Mouse (Mus musculus) lung, adult 2 months (tissue): ENCODE results near the gene Snx29.

Experiments used
- CTCF ChIP-seq: fragments of 200-500 bp; IDR thresholded peaks from 2 replicates; pipeline ENCODE4 v1.5.1; 2011; ENCODE audit warnings: mild to moderate bottlenecking, low read length, control low read depth; ENCODE audit not compliant: insufficient read depth
- POLR2A ChIP-seq: fragments of 200-500 bp; IDR thresholded peaks from 2 replicates; pipeline ENCODE4 v1.6.1; 2011; ENCODE audit warnings: low read depth, mild to moderate bottlenecking, control low read depth, low read length, borderline replicate concordance; ENCODE audit errors: extremely low read depth

DNA sequence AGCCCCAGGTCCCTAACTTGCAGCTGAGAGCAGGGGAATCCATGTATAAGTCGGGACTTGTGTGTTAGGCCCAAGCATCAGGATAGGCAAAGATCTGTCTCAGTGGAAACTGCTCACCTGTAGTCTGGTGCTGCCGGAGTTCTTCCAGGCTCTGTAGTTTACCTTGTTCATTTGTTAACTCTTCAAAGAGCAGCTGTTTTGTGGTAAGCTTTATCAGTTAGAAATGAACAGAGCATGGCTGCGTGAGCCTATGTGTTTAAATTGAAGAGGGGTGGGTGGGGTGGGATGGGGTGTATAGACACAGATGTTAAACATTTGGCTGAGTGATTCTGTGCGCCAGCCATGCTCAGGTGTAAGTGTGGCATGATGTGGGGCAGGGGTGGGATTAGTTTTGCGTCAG is 134.4 kb downstream of the Snx29 start:
- TF ChIP-seq CTCF (no peak), POLR2A (no peak)
